Mouse (Mus musculus) embryonic stem cell, embryonic (primary cell): ENCODE results near the gene Atp6v1g1.

Experiments
- CTCF ChIA-PET, 4 experiments: fragments of 300-600 bp in 2 of 4; fragments of 350-600 bp in 2 of 4; sonication (Branson Sonifier 250); formaldehyde crosslinking; loops; one replicate each; lab custom pipeline; 2022; ENCODE audit warnings: inconsistent platforms in 2 of 4; lab: Charles Lee
- POLR2A ChIA-PET, 4 experiments: fragments of 300-600 bp in 2 of 4; fragments of 350-600 bp in 2 of 4; sonication (Branson Sonifier 250); formaldehyde crosslinking; loops; one replicate each; lab custom pipeline; 2022; ENCODE audit warnings: antibody characterized with exemption in 4 of 4, inconsistent platforms in 1 of 4; lab: Charles Lee

Atp6v1g1 gene

DNA sequence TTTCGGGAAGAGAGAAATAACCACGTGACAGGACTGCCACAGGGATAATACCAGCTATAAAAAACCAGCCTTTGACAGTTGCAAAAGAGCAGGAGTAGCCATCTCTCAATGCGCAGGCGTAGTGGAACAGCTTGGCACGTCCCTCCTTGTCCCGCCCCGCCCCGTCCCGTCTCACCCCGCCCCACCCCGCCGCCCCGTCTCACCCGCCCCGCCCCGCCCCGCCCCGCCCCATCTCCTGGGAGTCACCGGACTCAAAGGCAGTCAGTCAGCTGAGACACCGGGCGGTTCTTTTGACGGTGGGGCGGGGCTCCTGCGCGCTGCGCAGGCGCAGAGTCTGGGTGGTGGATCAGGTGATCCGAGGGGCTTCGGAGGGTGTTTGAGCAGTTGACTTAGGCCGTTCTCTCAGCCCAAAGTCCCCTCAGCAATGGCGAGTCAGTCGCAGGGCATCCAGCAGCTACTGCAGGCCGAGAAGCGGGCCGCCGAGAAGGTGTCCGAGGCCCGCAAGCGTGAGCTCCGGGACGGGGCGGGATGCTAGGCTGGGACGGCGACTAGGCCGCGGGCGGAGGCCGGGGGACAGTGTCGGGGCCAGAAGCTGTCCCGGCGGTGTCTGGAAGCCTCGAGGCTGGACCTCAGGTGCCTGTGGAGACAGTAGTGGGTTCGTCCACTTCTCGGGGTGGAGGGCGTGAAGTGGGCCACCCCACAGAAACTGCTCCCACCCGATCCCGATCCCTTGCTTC is at the start of gene Atp6v1g1:
Gene Atp6v1g1 (plus strand): TSS at position 279 of the 737 bp plus-strand sequence.
- ChIA-PET POLR2A (interaction anchor here (0.6 to 7.8 kb wide), 37 partner anchors 10 to 328 kb away, joined by 3 to 127 read pairs (median 5); partner anchors contain the start of genes Tmem268 (in 3 of the 4) and Whrn (in 2 of the 4)), CTCF (interaction anchor here in 1 of 4 experiments (1.2 kb wide), 1 partner anchor 134 kb away, joined by 3 read pairs; no protein-coding TSS in a partner anchor)

DNA sequence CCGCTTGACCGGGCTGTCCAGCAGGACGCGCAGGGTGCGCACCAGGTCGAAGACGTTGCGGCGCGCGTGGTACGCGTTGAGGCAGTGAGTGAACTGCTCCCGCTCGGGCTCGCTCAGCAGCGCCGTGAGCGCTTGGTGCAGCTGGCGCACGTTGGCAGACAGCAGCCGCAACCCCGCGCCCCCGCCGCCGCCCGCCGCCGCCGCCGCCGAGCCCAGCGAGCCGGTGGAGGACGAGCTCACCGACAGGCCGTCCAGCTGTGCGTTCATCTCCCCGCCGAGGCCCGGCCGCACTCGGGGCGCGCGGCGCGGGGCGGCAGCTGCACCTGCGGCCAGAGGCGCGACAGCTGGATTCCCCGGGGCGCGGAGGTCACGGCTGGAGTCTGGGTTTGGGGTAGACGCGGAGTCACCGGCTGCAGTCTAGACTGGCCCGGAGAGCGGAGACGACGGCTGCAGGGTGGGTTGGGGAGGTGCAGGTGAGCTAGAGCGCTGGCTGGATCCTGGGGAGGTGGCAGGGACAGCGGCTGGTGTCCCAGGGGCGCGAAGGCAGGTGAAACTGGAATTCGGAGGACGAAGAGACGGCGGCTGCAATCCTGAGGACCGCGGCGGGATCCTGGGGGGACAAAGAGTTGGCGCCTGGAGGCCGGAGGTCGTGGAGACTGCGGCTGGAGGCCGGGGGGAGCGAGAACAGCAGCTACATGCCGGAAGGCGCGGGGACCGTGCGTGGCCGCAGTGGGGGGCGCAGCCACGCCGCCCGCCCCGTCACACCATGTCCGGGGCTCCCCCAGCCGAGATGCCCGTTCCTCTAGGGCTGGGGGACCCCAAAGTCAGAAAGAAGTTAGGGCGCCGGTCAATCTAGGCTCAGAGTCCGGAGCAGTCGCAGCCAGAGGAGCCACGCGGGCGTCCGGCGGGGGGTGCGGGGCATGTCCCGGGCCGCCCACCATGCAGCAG is 49.3 kb upstream of the Atp6v1g1 start:
- ChIA-PET CTCF (interaction anchor here in 3 of 4 experiments (0.5 to 1.6 kb wide), 6 partner anchors 9 to 126 kb away, joined by 3 to 8 read pairs (median 3); no protein-coding TSS in a partner anchor), POLR2A (interaction anchor here (0.5 to 2.7 kb wide), 34 partner anchors 8 to 86 kb away, joined by 3 to 21 read pairs (median 4); partner anchors contain the start of genes Atp6v1g1 (in 2 of the 4) and Tmem268 (in 1 of the 4))

DNA sequence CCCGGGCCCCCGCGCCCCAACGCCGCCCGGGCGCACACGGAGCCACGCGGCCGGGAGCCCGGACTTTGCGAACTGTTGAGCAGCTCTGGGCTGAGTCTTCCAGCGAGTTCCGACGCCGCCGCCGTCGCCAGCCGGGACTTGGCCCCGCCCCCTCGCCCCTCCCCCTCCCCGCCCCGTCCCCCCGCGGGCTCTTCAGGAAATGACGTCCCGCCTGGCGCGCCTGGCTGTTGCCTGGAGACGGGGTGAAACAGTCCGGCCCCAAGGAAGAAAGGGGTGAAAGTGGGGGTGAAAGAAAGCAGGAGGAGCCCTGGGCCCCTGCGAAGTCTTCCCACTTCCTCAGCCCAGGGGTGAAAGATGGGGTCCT is 48.7 kb upstream of the Atp6v1g1 start, which contains the start of gene Whrn:
Gene Whrn (minus strand): TSS at position 77 of the 364 bp plus-strand sequence.
- ChIA-PET POLR2A (interaction anchor here in 3 of 4 experiments (0.5 to 2.7 kb wide), 29 partner anchors 9 to 87 kb away, joined by 3 to 21 read pairs (median 4); partner anchors contain the start of genes Atp6v1g1 (in 2 of the 3) and Tmem268 (in 1 of the 3)), CTCF (interaction anchor here in 3 of 4 experiments (0.6 to 1.6 kb wide), 5 partner anchors 9 to 127 kb away, joined by 3 to 8 read pairs (median 3); no protein-coding TSS in a partner anchor)

DNA sequence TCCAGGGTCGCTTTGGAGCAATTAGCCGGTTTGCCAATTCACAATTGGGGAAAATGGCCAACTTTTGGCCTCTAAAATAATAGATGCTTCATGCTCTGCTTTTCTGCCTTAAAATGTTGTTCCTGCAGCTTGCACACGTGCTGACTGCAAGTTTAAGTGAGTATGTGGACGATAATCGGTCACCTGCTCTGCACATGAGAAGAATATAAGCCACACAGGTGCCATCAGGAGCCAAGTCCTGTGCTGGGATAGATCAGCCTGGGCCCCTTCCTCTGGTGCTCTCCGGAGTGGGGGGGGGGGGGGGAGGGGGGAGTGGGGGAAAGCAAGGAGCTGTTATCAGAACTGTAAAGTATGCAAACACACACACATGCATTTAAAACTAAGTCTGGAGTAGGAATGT is 48.3 kb upstream of the Atp6v1g1 start:
- POLR2A ChIA-PET, result interaction anchor here in 3 of 4 experiments (0.6 to 2.7 kb wide), 24 partner anchors 9 to 1398 kb away, joined by 3 to 21 read pairs (median 6); partner anchors contain the start of genes Atp6v1g1 (in 3 of the 3), Akna (in 1 of the 3) and Tmem268 (in 1 of the 3)
- CTCF ChIA-PET, result interaction anchor here in 3 of 4 experiments (0.6 to 1.6 kb wide), 5 partner anchors 10 to 127 kb away, joined by 3 to 8 read pairs (median 3); no protein-coding TSS in a partner anchor

DNA sequence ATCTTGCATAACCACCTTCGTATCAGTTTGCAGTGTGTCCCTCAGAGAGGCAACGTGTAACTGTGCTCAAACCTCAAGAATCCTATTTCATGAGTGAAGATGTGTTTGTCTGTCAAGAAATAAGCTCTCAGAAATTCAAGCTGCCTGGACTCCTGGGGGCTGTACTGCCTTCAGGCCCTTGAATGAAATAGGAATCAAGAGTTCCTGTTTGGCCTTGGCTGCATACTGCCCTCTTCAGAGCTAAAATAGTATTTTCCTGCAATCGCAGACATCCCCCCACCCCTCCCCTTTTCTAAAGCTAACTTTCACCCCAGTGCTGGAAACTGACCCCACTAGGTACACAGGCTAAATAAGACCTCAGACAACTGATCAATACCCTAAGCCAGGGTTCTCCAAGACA is 46.2 kb upstream of the Atp6v1g1 start:
- CTCF ChIA-PET, result interaction anchor here (0.5 to 2.1 kb wide), 25 partner anchors 10 to 925 kb away, joined by 3 to 9 read pairs (median 4); no protein-coding TSS in a partner anchor
- POLR2A ChIA-PET, result interaction anchor here (0.6 to 1.4 kb wide), 9 partner anchors 46 to 88 kb away, joined by 3 to 5 read pairs (median 3); no protein-coding TSS in a partner anchor

DNA sequence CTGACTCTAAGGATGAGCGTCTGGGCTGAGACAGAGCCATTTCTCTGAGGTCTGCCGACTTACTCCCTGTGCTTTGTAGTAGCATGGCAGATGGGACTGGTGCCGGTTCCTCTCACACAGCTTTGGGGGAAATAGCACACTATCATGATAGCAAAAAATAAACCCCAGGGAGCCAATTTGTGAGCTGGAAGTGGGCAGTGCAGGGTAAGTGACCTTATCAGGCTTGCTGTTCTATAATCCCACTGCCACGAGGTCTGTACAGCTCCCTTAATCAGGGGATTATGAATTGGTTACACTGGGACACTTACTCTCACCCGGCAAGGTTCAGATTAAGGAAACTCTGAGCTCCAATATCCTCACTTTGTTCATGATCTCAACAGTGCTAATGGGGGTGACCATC is 43.5 kb upstream of the Atp6v1g1 start:
- POLR2A ChIA-PET, result interaction anchor here in 2 of 4 experiments (0.6 kb wide), 2 partner anchors 24 to 53 kb away, joined by 5 to 8 read pairs; no protein-coding TSS in a partner anchor
- CTCF ChIA-PET, result interaction anchor here in 2 of 4 experiments (0.6 to 0.9 kb wide), 3 partner anchors 10 to 91 kb away, joined by 3 to 5 read pairs (median 3); no protein-coding TSS in a partner anchor

DNA sequence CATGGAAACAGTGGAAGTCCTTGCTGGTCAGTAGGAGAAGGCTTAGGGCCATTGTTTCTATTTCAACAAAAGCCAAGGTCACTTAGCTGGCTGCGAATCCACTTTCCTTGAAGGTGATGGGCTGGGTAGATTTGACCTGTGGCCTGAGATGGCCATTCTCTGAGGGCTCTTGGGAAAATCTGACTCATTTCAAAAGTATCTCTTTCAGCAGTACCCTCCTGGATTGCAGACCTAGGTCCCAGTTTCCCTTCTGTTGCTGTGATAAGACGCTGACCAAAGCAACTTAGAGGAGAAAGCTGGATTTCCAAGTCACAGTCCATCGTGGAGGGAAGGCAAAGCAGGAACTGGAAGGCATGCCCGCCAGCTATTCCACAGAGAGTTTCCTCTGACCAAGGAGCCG is 40.6 kb upstream of the Atp6v1g1 start:
- ChIA-PET CTCF (interaction anchor here in 1 of 4 experiments (0.6 kb wide), 1 partner anchor 275 kb away, joined by 3 read pairs; no protein-coding TSS in a partner anchor), POLR2A (interaction anchor here in 1 of 4 experiments (0.5 kb wide), 1 partner anchor 10 kb away, joined by 3 read pairs; no protein-coding TSS in a partner anchor)

DNA sequence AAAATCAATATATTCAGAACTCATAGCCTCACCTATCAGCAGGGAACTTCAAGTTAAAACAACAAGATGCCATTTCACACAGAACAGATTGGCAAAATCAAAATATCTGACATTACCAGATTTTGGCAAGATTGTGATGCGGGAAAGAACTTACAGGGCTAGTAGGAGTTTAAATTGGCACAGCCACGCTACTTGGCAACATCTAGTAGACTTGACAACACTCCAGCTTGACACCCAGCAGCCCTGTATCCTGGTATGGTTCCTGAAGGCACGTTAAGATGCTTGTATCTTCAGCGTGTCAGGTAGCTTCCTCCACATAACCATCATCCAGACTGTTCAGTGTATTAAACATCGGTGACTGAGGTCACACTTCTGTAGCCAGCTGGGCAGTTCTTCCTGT is 37.1 kb upstream of the Atp6v1g1 start:
- POLR2A ChIA-PET, result interaction anchor here in 2 of 4 experiments (0.5 to 0.6 kb wide), 2 partner anchors 91 to 109 kb away, joined by 5 to 6 read pairs; no protein-coding TSS in a partner anchor
- CTCF ChIA-PET, result interaction anchor here in 1 of 4 experiments (0.7 kb wide), 1 partner anchor 118 kb away, joined by 8 read pairs; no protein-coding TSS in a partner anchor

DNA sequence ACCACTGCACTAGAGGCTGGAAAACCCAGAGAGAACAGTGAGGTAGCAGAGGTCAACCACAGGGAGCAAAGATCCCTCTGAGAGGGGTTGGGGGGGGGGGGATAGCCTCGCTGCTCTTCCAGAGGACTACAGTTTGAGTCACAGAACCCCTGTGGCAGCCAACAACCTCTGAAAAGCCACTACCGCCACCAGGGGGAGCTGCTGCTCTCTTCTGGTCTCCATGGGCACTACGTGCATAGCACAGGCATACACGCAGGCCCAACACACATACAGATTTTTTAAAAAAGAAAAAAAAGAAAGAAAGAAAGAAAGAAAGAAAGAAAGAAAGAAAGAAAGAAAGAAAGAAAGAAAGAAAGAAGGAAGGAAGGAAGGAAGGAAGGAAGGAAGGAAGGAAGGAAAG is 36.3 kb upstream of the Atp6v1g1 start:
- POLR2A ChIA-PET, result interaction anchor here in 2 of 4 experiments (0.7 to 1.1 kb wide), 3 partner anchors 8 to 50 kb away, joined by 3 to 4 read pairs (median 3); partner anchors contain the start of gene Tmem268 (in 1 of the 2)
- CTCF ChIA-PET, result interaction anchor here (0.5 to 1.3 kb wide), 16 partner anchors 10 to 533 kb away, joined by 3 to 23 read pairs (median 5); partner anchors contain the start of gene Whrn (in 1 of the 4)

DNA sequence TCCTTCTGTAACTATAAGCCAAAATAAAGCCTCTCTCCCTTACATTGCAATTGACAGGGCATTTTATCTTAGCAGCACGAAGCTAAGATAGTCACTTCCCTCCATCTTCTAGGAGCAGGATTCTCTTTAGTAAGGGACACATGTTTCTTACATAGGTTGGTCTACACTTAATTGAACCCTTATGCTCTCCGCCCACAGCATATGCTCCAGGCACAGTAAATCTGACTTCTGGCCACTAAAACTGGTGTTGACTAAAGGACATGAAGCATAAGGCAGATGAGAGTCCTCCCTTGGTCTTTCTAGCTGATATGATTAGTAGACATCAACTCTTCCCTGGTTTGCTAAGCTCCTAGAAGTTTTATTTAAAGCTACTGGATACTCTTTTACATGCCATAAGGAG is 31.7 kb upstream of the Atp6v1g1 start:
- ChIA-PET CTCF (no interaction called here), POLR2A (interaction anchor here in 2 of 4 experiments (0.5 to 1.2 kb wide), 2 partner anchors 34 to 46 kb away, joined by 3 to 5 read pairs; no protein-coding TSS in a partner anchor)

DNA sequence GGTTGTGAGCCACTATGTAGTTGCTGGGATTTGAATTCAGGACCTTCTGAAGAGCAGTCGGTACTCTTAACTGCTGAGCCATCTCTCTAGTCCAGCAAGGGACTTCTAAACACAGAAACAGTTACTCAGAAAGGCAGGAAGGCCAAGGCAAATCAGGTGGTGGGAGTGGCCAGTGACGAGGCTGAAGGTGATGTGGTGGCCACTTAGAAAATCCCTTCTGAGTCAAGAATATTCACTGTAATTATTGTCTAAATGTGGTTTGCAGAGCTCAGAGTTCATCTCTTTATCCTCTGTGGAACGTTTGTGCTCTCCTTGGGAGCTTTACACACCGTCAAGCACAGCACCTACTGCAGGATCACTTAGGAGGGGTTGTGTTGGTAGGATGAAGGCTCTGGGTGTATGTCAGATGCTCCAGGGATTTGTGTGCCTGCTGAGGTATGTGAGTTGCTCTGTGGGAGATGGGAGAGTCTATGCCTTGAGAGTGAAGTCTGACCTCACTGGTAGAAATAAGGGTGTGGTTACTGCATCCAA is 30.1 kb upstream of the Atp6v1g1 start:
- CTCF ChIA-PET, result interaction anchor here in 1 of 4 experiments (0.6 kb wide), 1 partner anchor 114 kb away, joined by 3 read pairs; no protein-coding TSS in a partner anchor
- POLR2A ChIA-PET, result interaction anchor here in 1 of 4 experiments (0.8 kb wide), 1 partner anchor 12 kb away, joined by 3 read pairs; no protein-coding TSS in a partner anchor

DNA sequence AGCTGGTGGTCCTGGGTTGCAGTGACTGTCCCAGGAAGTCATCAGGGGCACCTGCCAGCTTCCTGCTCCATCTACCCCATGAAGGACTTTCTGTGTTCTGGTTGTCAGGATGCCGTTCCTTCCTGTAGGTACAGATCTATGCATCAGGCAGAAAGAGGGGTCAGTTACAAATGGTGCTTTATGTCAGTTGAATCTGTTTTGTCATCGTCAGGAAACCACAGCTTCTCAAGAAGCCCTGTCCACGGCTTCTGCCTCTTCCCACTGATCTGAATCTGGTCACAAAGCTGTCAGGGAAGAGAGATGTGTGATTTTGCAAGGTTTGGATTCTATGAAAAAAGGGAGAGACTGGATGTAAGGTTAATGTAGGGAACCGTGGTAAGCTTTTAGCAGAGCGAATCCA is 29.6 kb upstream of the Atp6v1g1 start:
- POLR2A ChIA-PET, result interaction anchor here in 2 of 4 experiments (0.6 to 0.9 kb wide), 3 partner anchors 11 to 430 kb away, joined by 3 to 8 read pairs (median 3); no protein-coding TSS in a partner anchor
- CTCF ChIA-PET, result interaction anchor here in 1 of 4 experiments (0.6 kb wide), 1 partner anchor 115 kb away, joined by 3 read pairs; no protein-coding TSS in a partner anchor

DNA sequence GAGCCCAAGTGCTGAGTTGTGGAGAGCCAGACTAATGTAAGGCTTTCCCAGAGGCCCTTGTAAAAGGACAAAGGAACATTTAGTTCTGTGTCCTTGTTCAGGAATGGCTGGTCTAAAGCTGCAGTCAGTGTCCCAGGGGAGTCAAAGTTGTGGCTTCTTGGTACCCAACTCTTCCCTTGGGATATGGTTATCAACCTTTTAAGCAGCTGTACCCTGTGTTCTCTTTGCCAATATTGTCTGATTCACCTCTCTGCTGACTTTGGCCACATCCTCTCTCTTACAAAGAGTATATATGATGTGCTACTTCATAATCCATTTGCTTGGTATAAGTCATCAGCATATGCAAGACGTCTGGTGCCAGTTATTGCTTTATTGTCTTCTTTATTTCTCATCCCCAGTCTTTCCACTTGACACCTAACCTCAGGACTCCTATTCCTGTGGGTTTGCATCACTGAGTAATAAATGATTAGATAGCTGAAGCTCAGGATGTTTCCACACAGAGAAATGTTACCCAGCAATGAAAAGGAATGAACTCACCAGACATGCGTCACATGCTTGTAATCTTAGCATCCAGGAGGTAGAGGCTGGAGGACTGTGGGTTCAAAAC is 22.7 kb upstream of the Atp6v1g1 start:
- CTCF ChIA-PET, result no interaction called here
- POLR2A ChIA-PET, result interaction anchor here in 1 of 4 experiments (2.4 kb wide), 1 partner anchor 23 kb away, joined by 7 read pairs; the partner anchor contains the start of gene Atp6v1g1

DNA sequence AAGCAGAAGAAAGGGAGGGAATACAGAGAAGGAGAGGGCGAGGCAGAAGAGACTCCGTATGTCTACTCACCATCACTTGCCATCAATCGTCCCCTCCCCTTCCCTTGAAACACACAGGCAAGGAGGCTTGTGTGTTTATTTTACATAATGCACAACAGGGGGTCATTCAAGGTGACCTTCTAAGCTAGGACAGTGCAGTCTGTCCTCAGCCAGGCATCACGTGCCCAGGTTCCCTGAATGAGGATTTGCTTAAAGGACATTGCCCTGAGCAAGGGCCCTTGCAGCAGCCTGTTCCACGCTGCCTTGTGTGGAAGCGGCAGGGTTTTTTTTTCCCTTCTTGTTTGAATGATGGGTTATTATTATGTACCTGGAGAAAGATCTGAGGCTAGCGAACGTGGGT is 19.1 kb upstream of the Atp6v1g1 start:
- ChIA-PET POLR2A (interaction anchor here in 3 of 4 experiments (0.6 to 1.9 kb wide), 13 partner anchors 9 to 662 kb away, joined by 3 to 6 read pairs (median 3); partner anchors contain the start of genes Atp6v1g1 (in 2 of the 3) and Whrn (in 1 of the 3)), CTCF (interaction anchor here in 1 of 4 experiments (0.5 kb wide), 1 partner anchor 28 kb away, joined by 3 read pairs; no protein-coding TSS in a partner anchor)

DNA sequence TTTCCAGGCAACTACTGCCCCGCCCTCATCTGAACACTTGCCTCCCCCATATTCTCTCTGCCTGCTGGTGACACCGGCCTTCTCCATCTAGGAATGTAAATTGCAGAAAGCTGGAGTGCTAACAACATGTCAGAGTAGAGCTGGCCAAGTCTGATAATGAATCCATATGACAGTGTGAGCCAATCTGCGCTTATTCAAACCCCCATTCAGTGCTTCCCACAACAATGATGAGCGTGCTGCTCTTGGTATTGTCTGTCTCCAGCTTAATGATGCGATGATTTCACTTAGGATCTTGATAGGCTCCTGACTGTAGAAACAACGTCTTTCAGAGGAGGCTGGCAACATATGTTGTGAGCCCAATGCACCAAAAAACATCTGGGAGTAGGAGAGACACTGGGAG is 15.6 kb upstream of the Atp6v1g1 start:
- ChIA-PET CTCF (no interaction called here), POLR2A (no interaction called here)

DNA sequence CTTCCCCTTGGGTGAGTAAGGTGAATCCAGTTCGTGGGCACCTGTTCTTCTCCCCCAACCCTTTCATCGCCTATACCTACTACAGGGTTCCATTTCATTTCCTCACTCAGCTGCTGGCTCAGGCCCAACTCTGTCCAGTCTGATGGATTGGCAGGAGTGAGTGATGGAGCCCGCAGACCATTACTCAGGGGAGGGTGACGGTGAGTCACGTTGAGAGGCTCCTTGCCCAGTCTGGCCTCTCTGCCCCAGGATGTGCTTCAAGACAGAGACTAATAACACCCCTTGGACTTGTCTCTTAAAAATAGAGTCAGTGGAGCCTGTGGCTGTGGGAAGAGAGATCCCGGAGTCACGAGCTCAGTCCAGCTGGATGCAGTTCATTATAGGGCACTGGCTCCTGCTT is 14.2 kb upstream of the Atp6v1g1 start:
- ChIA-PET POLR2A (no interaction called here), CTCF (no interaction called here)
